Mouse (Mus musculus): ENCODE results near the gene Aicda. TPM values are rescaled to one million over a fixed set of nuclear protein-coding genes. Genes with fewer than 3 reads are reported as not detected.
A peak's percentile ranks its signal among the peaks of the same experiment; 100 is the strongest.
"Not testable (repeated sequence)": the region's sequence is repeated elsewhere in the genome, so short reads cannot be mapped to it uniquely, and the experiment has no call there.

Aicda gene
- polyA plus RNA-seq, 1 experiment from 2014 or later, result 0.33 TPM

DNA sequence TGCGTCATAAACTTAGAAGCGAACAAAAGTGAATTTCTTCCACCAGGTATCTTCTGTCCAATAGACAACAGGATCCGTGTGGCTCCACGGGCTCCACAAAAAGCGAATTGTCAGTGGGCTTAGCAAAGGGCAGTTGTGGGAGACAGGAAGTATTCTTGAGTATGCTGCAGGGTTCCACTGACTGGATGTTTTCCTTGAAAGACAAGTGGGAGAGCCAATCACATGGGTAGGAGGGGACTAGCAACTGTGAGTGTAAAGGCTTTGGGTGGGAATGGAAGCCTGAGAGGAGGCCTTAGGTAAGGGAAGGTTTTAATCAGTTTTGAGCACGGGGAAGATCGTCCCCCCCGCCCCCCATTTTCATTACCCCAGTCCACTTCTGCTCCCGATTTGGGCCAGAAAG, 31.0 kb upstream of the Aicda start:
- 68% methylated on average over 9 of the region's 9 CpGs for WGBS
- Histone ChIP-seq H3K9ac (ENCODE audit: low read depth, low read length) (no peak overlapping the region), H3K27me3 (replicated peaks; ENCODE audit: control insufficient read depth, insufficient read depth, low read length) (no peaks in the 10 kb centered on the region), H3K9me3 (ENCODE audit: control insufficient read depth, low read length) (no peaks in the 10 kb centered on the region), H3K4me2 (ENCODE audit: low read length) (no peak overlapping the region), H3K4me1 (ENCODE audit: control insufficient read depth, insufficient read depth, low read depth, low read length) (no peaks in the 10 kb centered on the region), H3K27ac (ENCODE audit: low read depth, low read length) (no peak overlapping the region), H3K4me3 (ENCODE audit: low read length) (no peak overlapping the region), H3K36me3 (ENCODE audit: control insufficient read depth, insufficient read depth, low read length) (no peaks in the 10 kb centered on the region)
- peak; percentile 88; the same call in 1 of the 2 replicates for ATAC-seq

DNA sequence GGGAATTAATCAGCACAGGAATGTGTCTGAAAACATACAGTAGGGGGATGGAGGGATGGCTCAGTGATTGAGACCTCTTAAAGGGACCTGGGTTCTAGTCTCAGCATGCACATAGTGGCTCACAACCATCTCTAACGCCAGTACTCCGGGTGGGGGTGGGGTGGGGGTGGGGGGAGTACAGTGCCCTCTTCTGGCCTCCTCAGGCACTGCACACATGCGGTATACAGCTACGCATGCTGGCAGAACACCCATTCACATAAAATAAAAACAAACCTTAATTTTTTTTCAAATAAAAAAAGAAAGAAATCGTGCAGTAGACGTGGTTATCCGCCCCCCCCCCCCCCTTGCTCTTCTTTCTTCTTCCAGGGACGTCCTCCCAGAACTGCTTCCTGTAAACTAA, 30.3 kb upstream of the Aicda start:
- Histone ChIP-seq H3K4me3 (ENCODE audit: low read length) (no peak overlapping the region), H3K9me3 (ENCODE audit: control insufficient read depth, low read length) (no peaks in the 10 kb centered on the region), H3K9ac (ENCODE audit: low read depth, low read length) (no peak overlapping the region), H3K4me1 (ENCODE audit: control insufficient read depth, insufficient read depth, low read depth, low read length) (no peaks in the 10 kb centered on the region), H3K27ac (ENCODE audit: low read depth, low read length) (no peak overlapping the region), H3K27me3 (replicated peaks; ENCODE audit: control insufficient read depth, insufficient read depth, low read length) (no peaks in the 10 kb centered on the region), H3K36me3 (ENCODE audit: control insufficient read depth, insufficient read depth, low read length) (no peaks in the 10 kb centered on the region), H3K4me2 (ENCODE audit: low read length) (no peak overlapping the region)
- no peak for ATAC-seq
- 89% methylated on average over 7 of the region's 8 CpGs for WGBS

DNA sequence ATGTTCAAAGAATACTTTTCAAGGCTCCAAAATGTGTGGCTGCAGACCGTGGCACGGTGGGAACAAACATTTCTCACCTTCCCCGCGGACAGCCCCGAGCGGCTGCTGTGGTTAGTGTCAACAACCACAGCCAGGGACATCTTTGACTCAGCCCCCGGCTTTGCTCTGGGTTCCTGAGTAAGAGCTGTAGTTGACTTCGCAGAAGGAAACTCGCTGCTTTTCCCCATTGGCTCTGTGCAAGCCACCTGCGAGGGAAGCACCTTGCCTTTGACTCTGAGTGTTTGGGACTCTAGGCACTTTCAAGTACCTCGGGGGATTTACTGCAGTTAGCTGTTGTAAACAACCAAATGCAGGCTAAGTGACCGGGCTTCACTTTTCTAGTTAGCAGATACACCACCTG, 26.0 kb upstream of the Aicda start:
- Histone ChIP-seq H3K36me3 (ENCODE audit: control insufficient read depth, insufficient read depth, low read length) (no peaks in the 10 kb centered on the region), H3K27me3 (replicated peaks; ENCODE audit: control insufficient read depth, insufficient read depth, low read length) (no peaks in the 10 kb centered on the region), H3K4me1 (ENCODE audit: control insufficient read depth, insufficient read depth, low read depth, low read length) (no peaks in the 10 kb centered on the region), H3K27ac (ENCODE audit: low read depth, low read length) (no peak overlapping the region), H3K4me2 (ENCODE audit: low read length) (no peak overlapping the region), H3K9ac (ENCODE audit: low read depth, low read length) (no peak overlapping the region), H3K9me3 (ENCODE audit: control insufficient read depth, low read length) (no peaks in the 10 kb centered on the region), H3K4me3 (ENCODE audit: low read length) (no peak overlapping the region)
- 62% methylated on average over 12 of the region's 12 CpGs for WGBS
- ATAC-seq, result no peak

DNA sequence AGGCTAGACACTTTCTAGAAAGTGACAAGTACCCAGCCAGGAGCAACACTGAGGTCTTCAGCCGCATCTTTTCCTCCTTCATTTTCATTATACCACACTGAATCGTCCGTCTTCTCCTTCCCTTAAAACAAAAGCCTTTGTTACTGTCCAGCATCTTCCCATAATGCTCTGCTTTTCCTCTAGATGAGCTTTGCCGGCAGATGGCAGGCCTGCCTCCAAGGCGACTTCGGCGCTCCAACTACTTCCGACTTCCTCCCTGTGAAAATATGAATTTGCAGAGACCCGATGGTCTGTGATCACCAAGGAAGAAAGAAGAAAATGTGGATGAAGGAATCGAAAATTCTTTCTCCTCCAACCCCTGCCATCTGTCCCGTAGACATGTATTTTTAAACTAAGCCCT, 25.5 kb upstream of the Aicda start:
- 80% methylated on average over 11 of the region's 11 CpGs for WGBS

DNA sequence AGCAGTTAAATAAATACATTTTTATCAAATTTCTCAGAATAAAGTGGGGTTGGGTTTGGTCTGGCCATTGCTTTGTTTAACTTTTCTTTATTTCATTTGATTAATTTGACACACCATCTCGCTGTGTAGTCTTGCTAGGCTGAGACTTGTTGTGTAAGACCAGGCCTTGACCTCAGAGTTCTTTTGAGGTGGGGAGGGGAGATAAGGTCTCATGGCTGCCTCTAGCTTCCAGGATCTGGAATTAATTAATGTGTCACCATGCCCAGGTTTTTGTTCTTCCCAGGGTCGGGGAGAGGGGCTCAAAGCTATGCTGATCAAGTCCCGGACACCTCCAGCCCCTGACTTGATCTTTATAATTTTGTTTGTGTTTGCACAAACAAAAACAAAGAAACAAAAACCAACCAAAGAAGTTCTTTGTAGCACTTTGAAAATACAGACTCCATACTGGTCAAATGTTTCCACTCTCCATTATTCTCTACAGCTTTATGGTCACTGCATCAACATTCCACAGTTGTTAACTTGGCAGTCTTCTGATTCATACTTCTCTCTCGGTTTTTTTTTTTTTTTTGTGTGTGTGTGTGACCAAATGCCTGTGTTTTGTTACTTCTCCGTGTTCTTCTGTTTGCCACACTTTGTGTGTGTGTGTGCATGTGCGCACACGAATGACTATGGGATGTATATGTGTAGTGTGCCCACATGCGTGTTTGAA, 22.0 kb upstream of the Aicda start:
- H3K36me3 ChIP-seq (ENCODE audit: control insufficient read depth, insufficient read depth, low read length), result no peaks in the 10 kb centered on the region
- ATAC-seq, result no peak
- H3K9me3 ChIP-seq (ENCODE audit: control insufficient read depth, low read length), result no peaks in the 10 kb centered on the region
- H3K4me3 ChIP-seq (ENCODE audit: low read length), result no peak overlapping the region
- WGBS, result 75% methylated on average over 8 of the region's 8 CpGs
- no peak overlapping the region for H3K9ac ChIP-seq (ENCODE audit: low read depth, low read length)
- no peaks in the 10 kb centered on the region for H3K27me3 ChIP-seq (replicated peaks; ENCODE audit: control insufficient read depth, insufficient read depth, low read length)
- H3K4me1 ChIP-seq (ENCODE audit: control insufficient read depth, insufficient read depth, low read depth, low read length), result no peaks in the 10 kb centered on the region; the same call in 1 of the 2 replicates
- H3K4me2 ChIP-seq (ENCODE audit: low read length), result no peak overlapping the region
- H3K27ac ChIP-seq (ENCODE audit: low read depth, low read length), result no peak overlapping the region

More for the DNA sequence above, 25.5 kb upstream of the Aicda start:
- Histone ChIP-seq H3K27ac (ENCODE audit: low read depth, low read length) (no peak overlapping the region), H3K9ac (ENCODE audit: low read depth, low read length) (no peak overlapping the region), H3K27me3 (replicated peaks; ENCODE audit: control insufficient read depth, insufficient read depth, low read length) (no peaks in the 10 kb centered on the region), H3K36me3 (ENCODE audit: control insufficient read depth, insufficient read depth, low read length) (no peaks in the 10 kb centered on the region), H3K4me1 (ENCODE audit: control insufficient read depth, insufficient read depth, low read depth, low read length) (no peaks in the 10 kb centered on the region; the same call in 1 of the 2 replicates), H3K9me3 (ENCODE audit: control insufficient read depth, low read length) (no peaks in the 10 kb centered on the region), H3K4me3 (ENCODE audit: low read length) (no peak overlapping the region), H3K4me2 (ENCODE audit: low read length) (no peak overlapping the region)
- no peak for ATAC-seq

DNA sequence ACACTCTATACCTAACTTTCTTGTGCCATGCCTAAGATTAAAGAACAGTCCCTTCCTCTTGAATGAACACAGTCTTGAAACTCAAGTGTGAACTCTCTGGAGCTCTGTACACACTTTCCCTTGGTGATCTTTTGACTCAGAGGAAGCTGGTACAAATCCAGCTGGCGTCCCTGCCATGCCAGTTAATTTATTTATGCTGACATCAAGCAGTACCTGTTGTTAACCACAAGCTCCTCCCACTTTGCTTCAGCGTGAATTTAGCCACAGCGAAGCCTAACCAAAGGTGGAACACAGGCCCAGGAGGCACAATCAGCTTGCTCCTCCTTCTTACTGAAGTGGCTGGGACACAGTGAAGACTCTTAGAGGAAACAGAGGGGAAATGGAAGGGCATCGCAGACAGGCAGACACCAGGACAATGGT, 20.7 kb upstream of the Aicda start:
- H3K9me3 ChIP-seq (ENCODE audit: control insufficient read depth, low read length), result no peaks in the 10 kb centered on the region
- H3K36me3 ChIP-seq (ENCODE audit: control insufficient read depth, insufficient read depth, low read length), result no peaks in the 10 kb centered on the region
- no peak overlapping the region for H3K27ac ChIP-seq (ENCODE audit: low read depth, low read length)
- H3K4me3 ChIP-seq (ENCODE audit: low read length), result 0 out of 2 replicates have a peak overlapping the region, but pooled peaks have one; percentile 8
- no peak overlapping the region for H3K9ac ChIP-seq (ENCODE audit: low read depth, low read length)
- H3K4me1 ChIP-seq (ENCODE audit: control insufficient read depth, insufficient read depth, low read depth, low read length), result no peaks in the 10 kb centered on the region; the same call in 1 of the 2 replicates
- no peak for ATAC-seq
- H3K27me3 ChIP-seq (replicated peaks; ENCODE audit: control insufficient read depth, insufficient read depth, low read length), result no peaks in the 10 kb centered on the region
- H3K4me2 ChIP-seq (ENCODE audit: low read length), result peak overlapping the region; percentile 37
- WGBS, result 6% methylated on average over 4 of the region's 4 CpGs

DNA sequence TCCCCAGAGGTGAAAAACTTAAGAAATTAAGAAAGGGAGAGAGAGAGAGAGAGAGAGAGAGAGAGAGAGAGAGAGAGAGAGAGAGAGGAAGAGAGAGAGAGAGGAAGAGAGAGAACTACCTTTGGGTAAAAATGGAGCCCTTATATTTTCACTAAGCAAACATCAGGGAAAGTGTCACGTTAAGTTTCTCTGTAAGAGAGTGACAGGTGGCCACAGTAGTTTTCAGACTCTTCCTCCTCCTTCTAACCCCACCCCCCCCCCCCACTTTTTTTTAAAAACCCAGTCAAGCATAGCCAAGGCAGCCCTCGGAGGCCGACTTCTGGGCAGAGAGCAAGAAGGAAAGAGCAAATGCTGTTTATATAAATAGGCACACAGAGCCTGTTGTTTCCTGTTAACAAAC, 19.6 kb upstream of the Aicda start:
- Histone ChIP-seq H3K4me1 (ENCODE audit: control insufficient read depth, insufficient read depth, low read depth, low read length) (no peaks in the 10 kb centered on the region; the same call in 1 of the 2 replicates), H3K4me2 (ENCODE audit: low read length) (no peak overlapping the region), H3K27me3 (replicated peaks; ENCODE audit: control insufficient read depth, insufficient read depth, low read length) (no peaks in the 10 kb centered on the region), H3K36me3 (ENCODE audit: control insufficient read depth, insufficient read depth, low read length) (no peaks in the 10 kb centered on the region), H3K27ac (ENCODE audit: low read depth, low read length) (no peak overlapping the region), H3K9me3 (ENCODE audit: control insufficient read depth, low read length) (no peaks in the 10 kb centered on the region), H3K9ac (ENCODE audit: low read depth, low read length) (no peak overlapping the region), H3K4me3 (ENCODE audit: low read length) (no peak overlapping the region)
- WGBS, result 28% methylated on average over 3 of the region's 3 CpGs
- no peak for ATAC-seq

DNA sequence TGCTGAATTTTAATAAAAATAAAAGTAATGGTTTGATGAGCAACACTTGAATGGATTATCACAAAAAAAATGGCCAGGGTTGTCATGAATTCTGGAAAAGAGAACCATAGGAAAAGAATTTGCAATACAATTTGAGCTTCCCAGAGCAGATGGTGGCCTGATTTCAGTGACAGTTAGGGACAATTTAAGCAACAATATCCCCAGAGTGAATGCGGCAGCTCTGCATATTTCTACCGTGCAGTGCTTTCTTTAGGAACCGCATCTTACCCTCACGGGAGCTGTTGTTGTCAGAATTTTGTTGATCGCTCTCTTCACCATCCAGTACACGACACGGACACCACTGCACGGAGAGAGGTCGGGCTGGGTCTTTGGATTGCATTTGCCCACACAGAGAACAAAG, 14.0 kb upstream of the Aicda start:
- H3K4me1 ChIP-seq (ENCODE audit: control insufficient read depth, insufficient read depth, low read depth, low read length), result no peaks in the 10 kb centered on the region
- no peaks in the 10 kb centered on the region for H3K9me3 ChIP-seq (ENCODE audit: control insufficient read depth, low read length)
- H3K4me2 ChIP-seq (ENCODE audit: low read length), result no peak overlapping the region
- H3K27ac ChIP-seq (ENCODE audit: low read depth, low read length), result no peak overlapping the region
- H3K36me3 ChIP-seq (ENCODE audit: control insufficient read depth, insufficient read depth, low read length), result no peaks in the 10 kb centered on the region
- no peak for ATAC-seq
- H3K27me3 ChIP-seq (replicated peaks; ENCODE audit: control insufficient read depth, insufficient read depth, low read length), result no peaks in the 10 kb centered on the region
- no peak overlapping the region for H3K9ac ChIP-seq (ENCODE audit: low read depth, low read length)
- 75% methylated on average over 9 of the region's 9 CpGs for WGBS
- no peak overlapping the region for H3K4me3 ChIP-seq (ENCODE audit: low read length)

DNA sequence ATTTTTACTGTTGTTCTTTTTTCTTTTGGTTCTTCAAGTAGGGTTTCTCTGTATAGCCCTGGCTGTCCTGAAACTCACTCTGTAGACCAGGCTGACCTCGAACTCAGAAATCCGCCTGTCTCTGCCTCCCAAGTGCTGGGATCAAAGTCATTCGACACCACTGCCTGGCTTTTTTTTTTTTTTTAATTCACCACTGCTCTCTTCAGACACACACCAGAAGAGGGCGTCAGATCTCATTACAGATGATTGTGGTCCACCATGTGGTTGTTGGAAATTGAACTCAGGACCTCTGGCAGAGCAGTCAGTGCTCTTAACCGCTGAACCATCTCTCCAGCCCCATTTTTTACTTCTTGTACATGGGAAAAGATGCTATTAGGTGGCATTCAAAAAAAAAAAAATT, 11.1 kb upstream of the Aicda start:
- H3K27ac ChIP-seq (ENCODE audit: low read depth, low read length); H3K9ac ChIP-seq (ENCODE audit: low read depth, low read length); H3K4me1 ChIP-seq (ENCODE audit: control insufficient read depth, insufficient read depth, low read depth, low read length); ATAC-seq; H3K9me3 ChIP-seq (ENCODE audit: control insufficient read depth, low read length); H3K27me3 ChIP-seq (replicated peaks; ENCODE audit: control insufficient read depth, insufficient read depth, low read length); H3K4me2 ChIP-seq (ENCODE audit: low read length); H3K36me3 ChIP-seq (ENCODE audit: control insufficient read depth, insufficient read depth, low read length); H3K4me3 ChIP-seq (ENCODE audit: low read length): not testable (repeated sequence)
- 77% methylated on average over 5 of the region's 5 CpGs for WGBS

Data from hindbrain, embryonic 16.5 days (tissue).